Mouse (Mus musculus): ENCODE measurements at regions not wholly inside any gene's neighbourhood (a gene's known extent, or its start where the extent isn't known, plus 50 kb on each side); places are given as distances from the start of the nearest gene placed in this dataset.

DNA sequence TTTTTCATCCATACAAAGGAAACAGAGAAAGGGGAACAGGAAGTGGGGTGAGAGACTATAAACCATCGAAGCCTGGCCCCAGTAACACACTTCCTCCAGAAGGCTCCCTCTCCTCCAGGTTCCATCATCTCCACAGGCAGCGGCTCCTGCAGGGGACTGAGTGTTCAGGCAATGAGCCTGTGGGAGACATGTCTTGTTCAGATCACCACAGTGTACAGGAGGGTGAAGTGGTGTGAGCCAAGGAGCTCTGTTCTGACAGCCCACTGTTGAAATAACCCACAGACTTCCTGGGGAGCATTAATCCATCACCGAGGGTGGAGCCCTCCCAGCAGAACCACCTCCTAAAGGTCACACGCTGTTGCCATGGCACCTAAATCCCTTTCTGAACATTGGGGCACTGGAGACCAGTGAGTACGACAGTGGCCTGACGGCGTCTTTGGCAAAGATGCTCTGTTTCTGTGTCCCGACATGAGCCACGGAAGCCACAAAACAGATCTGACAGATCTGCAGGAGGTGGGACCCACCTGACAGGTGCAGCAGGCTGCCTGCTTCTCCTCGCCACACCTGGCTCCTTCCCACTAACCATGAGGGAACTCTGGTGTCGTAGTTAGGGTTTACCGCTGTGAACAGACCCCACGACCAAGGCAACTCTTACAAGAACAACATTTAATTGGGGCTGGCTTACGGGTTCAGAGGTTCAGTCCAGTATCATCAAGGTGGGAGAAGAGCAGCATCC is 60.9 kb downstream of the Psmg1 start:
- no peak for DNase-seq (ENCODE audit: low spot score)

DNA sequence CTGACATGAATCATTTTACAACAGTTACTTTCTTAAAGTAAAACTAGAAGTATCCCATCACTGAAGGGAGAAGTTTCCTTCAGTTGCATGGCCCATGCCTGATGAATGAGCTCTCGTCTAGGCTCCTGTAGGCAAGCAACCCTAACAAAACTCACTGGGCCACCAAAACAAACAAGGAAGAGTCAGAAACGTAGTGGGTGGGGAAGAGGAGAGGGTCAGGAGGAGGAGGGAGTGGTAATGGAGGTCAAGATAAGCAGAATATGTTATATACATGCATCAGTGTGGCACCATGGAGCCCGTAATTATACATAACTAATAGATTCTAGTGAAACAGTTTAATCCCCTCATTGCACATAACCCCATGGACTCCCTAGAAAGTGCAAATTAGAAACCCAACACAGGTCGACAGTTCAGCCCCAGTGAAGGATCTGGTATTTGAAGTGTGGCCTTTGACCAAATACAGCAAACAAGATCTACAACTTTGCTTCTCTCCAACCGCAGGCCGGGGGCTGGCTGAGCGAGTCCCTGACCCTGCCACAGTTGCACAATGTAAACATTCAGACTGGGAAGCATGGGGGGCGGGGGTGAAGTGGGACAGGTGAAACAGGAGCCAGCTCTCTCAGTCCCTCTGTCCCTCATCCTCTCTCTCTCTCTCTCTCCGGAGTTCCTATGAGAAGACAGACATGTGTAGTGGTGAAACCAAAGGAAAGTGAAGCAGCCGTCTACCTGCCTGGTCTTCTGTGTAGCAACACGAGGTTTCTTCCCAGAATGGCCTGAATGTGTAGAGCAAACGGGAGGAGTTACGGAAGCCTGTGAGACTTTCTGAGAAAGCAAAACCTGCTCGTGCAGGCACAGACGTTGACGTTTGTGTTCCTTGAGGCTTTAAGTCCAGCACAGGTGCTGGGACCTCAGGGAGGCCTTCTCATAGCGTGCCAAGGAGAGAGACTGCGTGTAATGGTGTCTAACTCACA is 62.2 kb downstream of the Psmg1 start:
- peak; percentile 38 for DNase-seq (ENCODE audit: low spot score)

GRCm38 (mm10) chr16:95926558-95926957 is 64.2 kb downstream of the Psmg1 start:
- DNase-seq (ENCODE audit: low spot score) = no peak

DNA sequence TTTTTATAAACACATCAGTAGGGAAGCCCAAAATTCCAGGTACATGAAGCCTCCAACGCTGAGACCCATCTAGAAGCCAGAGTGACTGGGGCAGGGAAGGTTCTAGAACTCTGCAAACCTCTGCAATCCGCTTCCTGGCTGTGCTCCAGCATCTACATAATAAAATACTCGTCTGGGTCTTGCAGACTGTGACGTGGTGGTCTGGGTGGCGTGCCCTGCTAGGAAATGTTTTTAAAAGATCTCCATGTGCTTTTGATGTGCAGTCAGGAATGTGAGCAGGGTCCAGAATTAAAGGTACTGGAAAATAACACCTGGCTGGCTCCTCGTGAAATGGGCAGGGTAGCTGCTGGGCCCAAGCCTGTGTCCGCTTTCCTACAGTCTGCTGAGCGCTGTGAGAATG is 66.0 kb downstream of the Psmg1 start:
- no peak for DNase-seq (ENCODE audit: low spot score)

GRCm38 (mm10) chr16:95923991-95924390 is 66.8 kb downstream of the Psmg1 start:
- DNase-seq (ENCODE audit: low spot score) = no peak

DNA sequence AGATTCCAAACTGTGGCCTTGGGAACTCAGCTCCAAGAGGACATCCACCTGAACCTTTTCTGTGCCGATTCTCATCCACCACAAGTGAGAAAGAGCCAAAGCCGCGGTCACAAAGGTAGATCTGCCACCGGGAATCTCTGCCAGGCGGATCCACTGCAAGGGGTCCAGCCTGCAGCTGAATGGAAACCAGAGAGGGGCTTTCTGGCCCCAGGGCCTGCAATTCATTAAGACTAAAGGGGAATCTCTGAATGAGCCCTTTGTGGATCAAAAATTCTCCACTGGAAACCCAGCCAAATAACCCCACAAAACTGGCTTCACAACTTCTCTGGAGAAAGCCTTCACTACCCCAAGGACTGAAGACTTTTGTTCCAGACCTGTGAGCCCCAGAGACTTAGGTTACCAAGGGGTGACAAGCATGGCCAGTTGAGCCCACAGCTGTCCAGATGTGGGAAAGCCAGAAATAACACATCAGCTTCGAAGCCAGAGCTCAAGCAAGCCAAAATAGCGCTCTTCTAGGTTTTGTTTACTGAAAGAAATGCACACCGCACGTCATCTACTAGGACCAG is 68.3 kb downstream of the Psmg1 start:
- DNase-seq (ENCODE audit: low spot score) = no peak

DNA sequence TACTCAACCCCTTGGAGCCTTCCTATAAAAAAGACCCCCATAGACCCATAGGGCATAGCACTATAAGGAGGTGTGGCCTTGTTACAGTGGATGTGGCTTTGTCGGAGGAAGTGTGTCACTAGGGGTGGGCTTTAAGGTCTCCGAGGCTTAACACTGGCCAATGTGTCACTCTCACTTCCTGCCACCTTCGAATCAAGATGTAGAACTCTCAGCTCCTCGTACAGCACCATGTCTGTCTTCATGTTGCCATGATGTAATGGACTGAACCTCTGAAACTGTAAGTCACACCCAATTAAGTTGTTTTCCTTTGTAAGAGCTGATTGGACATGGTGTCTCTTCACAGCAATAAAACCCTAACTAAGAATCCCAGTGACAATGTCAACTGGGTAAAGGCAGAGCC is 69.6 kb downstream of the Psmg1 start:
- DNase-seq (ENCODE audit: low spot score) = no peak

- DNase-seq (ENCODE audit: low spot score) = no peak
These were observed 71.9 kb downstream of the Psmg1 start for GRCm38 (mm10) chr16:95918651-95919425.

GRCm38 (mm10) chr16:95917635-95918407 is 72.9 kb downstream of the Psmg1 start:
- no peak for DNase-seq (ENCODE audit: low spot score)

- no peak for DNase-seq (ENCODE audit: low spot score)
These were observed 76.9 kb downstream of the Psmg1 start for GRCm38 (mm10) chr16:95913879-95914278.

DNA sequence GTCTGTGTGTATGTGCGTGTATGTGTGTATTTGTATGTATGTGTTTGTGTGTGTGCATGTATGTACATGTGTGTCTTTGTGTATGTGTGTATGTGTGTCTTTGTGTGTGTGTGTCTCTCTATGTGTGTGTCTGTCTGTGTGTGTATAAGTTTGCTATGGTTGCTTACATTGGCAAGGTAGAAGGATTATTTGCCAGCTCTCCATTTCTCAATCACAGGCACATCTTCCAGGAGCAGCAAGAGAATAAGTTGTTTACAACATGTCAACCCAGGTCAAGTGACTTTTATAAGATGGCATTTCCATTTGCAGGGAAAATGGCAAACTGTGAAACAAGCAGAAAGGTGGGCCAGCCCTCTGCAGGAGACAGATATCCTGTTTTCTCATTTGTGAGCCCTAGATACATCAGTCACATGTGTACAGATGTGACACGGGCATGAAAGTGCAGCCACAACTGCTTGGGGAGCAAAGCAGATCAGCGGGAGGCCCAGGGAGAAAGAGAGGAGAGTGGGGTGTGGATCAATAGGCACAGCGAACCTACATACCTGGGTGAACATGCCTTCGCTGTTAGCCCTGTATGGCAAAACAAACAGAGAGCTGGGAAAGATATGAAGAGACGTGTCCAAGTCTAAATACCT is 86.1 kb downstream of the Psmg1 start:
- DNase-seq (ENCODE audit: low spot score) = no peak

DNA sequence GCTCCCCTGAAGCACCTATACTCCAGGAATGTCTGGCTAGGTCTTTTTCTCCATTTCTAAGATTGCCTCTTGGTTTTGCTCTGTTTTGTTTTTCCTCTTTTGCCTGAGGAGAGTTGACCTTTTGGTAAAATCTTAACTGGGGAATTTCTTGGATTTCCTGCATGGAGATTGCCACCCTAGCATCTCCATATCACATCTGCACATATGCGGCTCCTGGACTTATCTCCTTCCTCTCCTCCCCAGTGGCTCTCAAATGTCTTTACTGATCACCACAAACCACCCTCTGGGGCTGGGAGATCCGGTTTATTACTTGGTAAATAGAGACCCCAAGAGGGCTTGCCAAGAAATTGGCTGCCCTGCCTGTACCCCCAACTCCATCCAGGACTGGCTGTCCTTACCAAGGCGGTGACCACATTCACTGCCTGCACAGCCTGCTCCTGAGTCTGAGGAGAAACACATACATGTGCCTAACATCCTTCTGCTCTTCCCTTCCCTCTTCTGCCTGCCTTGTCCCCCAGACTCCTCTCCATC is 87.3 kb downstream of the Psmg1 start:
- DNase-seq (ENCODE audit: low spot score) = no peak

GRCm38 (mm10) chr16:95902177-95902576 is 88.6 kb downstream of the Psmg1 start:
- DNase-seq (ENCODE audit: low spot score) = no peak

DNA sequence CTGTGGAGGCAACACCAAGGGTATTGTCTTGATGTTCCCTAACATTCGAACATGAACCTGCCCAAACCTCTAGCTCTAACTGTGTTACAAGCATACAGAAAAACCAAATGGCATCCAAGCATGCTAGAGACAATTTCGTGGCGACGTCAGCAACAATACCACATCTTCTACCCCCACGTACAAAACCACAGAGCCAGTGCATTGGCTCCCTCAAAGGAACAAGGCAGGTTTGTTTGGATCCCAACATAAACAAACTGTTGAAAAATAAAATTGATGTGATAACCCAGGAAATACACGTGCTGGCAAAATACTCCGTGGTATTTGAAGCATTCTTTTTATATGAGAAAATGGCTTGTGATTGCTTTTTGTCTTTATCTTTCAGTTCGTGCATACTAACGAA is 89.4 kb downstream of the Psmg1 start:
- no peak for DNase-seq (ENCODE audit: low spot score)

- DNase-seq (ENCODE audit: low spot score) = no peak
These were observed 90.6 kb downstream of the Psmg1 start for GRCm38 (mm10) chr16:95900181-95900580.

GRCm38 (mm10) chr16:95899672-95900071 is 91.1 kb downstream of the Psmg1 start:
- no peak for DNase-seq (ENCODE audit: low spot score)

DNA sequence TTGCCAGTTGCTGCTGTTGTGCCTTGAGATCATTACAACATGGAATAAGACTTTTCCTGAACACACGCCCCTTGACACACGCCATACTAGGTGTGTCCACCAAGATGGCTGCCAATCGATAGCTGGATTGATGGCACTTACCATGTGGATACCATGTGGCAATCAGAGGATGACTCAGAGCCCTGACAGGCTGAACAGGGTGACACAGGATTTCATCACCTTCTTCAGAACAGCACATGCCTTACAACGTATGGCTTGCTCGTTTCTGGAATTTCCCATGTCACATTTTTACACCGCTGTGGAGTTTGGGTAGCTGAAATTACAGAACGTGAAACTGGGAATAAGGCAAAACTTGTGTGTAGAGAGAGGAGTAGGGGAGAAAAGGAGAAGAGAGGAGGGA is 92.9 kb downstream of the Psmg1 start:
- DNase-seq (ENCODE audit: low spot score) = no peak

DNA sequence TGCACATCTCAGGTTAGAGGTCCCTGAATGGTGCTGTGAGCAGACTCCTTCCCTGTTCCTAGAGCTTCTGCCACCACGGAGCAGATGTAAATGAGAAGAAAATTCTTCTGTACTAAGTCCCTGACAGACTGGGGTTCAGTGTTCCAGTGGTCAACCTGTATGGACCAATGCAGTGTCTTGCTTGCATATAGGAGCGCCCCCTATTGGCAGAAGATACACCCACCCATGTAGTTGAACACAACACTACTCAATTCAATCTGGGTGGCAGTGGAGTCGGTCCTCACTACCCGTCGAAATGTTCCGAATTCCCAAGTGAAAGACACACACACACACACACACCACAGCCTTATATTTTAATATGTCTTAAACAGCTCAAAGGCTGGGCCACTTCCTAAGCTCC is 94.6 kb downstream of the Psmg1 start:
- no peak for DNase-seq (ENCODE audit: low spot score)

DNA sequence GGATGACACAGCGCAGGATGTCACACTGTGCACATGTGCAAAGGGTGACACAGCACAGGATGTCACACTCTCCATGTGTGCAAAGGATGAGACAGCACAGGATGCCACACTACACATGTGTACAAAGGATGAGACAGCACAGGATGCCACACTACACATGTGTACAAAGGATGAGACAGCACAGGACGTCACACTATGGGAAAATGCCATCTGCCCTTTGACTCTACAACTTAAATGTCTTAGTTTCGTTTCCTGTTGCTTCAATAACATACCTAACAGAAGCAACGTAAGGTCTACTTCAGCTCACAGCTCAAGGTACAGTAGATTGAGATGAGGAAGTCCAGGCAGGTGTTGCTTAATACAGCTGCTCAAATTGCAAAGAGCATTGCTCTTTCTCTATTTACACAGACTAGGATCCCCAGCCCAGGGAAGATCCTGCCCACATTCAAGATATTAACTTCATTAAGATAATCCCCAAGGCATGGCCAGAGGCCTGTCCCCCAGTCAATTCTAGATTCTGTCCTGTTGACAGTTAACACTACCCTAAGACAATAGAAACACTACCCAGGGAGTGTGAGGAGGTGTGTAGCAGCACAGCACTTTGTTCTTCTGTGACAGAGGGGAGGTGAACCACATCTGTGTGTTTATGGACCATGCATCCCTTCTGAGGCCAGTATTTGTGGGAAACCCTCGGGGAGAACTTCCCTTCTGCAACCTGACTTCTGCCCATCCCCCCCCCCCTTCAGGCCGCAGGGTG is 97.0 kb downstream of the Psmg1 start:
- DNase-seq (ENCODE audit: low spot score) = peak; percentile 1

- no peak for DNase-seq (ENCODE audit: low spot score)
These were observed 98.4 kb downstream of the Psmg1 start for GRCm38 (mm10) chr16:95892356-95892755.

Measured in urinary bladder, postnatal 25 days (tissue).